Mouse (Mus musculus) C2C12 (cell line): Measurements from ENCODE around the gene Armc8.

Experiments used
- CEBPB ChIP-seq: IDR thresholded peaks from one replicate; pipeline ENCODE4 v1.6.1; 2011; ENCODE audit warnings: low read depth, mild to moderate bottlenecking, control low read depth, moderate library complexity
- CTCF ChIP-seq: IDR thresholded peaks from one replicate; pipeline ENCODE4 v1.5.1; 2011; ENCODE audit not compliant: control insufficient read depth, insufficient read depth, insufficient read length
- MAX ChIP-seq: IDR thresholded peaks from one replicate; pipeline ENCODE4 v1.6.1; 2011; ENCODE audit warnings: mild to moderate bottlenecking, control low read depth
- MYOD1 ChIP-seq: IDR thresholded peaks from one replicate; pipeline ENCODE4 v1.6.1; 2011; ENCODE audit warnings: low read depth; ENCODE audit not compliant: control insufficient read depth, insufficient read length
- MYOG ChIP-seq: IDR thresholded peaks from one replicate; pipeline ENCODE4 v1.6.1; 2011; ENCODE audit not compliant: control insufficient read depth, insufficient read length; ENCODE audit errors: extremely low read depth
- USF1 ChIP-seq: IDR thresholded peaks from one replicate; pipeline ENCODE4 v1.6.1; 2011; ENCODE audit warnings: low read depth, mild to moderate bottlenecking, control low read depth, moderate library complexity

GRCm38 (mm10) chr9:99591144-99591543 lies 22.4 kb upstream of the Armc8 start:
- TF ChIP-seq USF1 (no peak), CTCF (no peak), CEBPB (no peak), MAX (no peak), MYOD1 (no peak), MYOG (no peak)
